Mouse (Mus musculus) heart, embryonic 14.5 days (tissue): ENCODE data around the gene Stk32c. TPM values are rescaled to one million over a fixed set of nuclear protein-coding genes. Genes with fewer than 3 reads are reported as not detected.

Experiments used
- ATAC-seq: fragments of 200-750 bp; cut with Nextera tagmentation; 2 replicates; pipeline ENCODE4 v1.8.0; 2017; ENCODE audit warnings: low read depth, moderate TSS enrichment; ENCODE audit not compliant: insufficient number of reproducible peaks, insufficient read depth, low FRiP score
- H3K27ac ChIP-seq, 2 experiments: fragments of 200-500 bp in 1 of 2; fragments of 300-500 bp in 1 of 2; sonication (generic) in 1 of 2; replicated peaks in 1 of 2; 2 replicates each; pipeline ENCODE4 v1.5.1; 2012 to 2014; ENCODE audit warnings: low read depth in 2 of 2, low read length in 2 of 2, control low read depth in 1 of 2, mild to moderate bottlenecking in 1 of 2, mixed read lengths in 1 of 2; ENCODE audit not compliant: control insufficient read depth in 1 of 2, insufficient read depth in 1 of 2
- H3K27me3 ChIP-seq: fragments of 300-500 bp; sonication (generic); 2 replicates; pipeline ENCODE4 v1.6.1; 2014; ENCODE audit warnings: mild to moderate bottlenecking, low read length, control low read depth; ENCODE audit not compliant: control insufficient read depth, insufficient read depth
- H3K36me3 ChIP-seq: fragments of 300-500 bp; sonication (generic); 2 replicates; pipeline ENCODE4 v1.6.1; 2014; ENCODE audit warnings: mild to moderate bottlenecking, control low read depth, low read length, mixed read lengths; ENCODE audit not compliant: control insufficient read depth, insufficient read depth
- H3K4me1 ChIP-seq, 2 experiments: fragments of 200-500 bp in 1 of 2; fragments of 300-500 bp in 1 of 2; sonication (generic) in 1 of 2; 2 replicates each; pipeline ENCODE4 v1.6.1; 2012 to 2014; ENCODE audit warnings: low read length in 2 of 2, control low read depth in 1 of 2, mixed read lengths in 1 of 2; ENCODE audit not compliant: control insufficient read depth in 2 of 2, insufficient read depth in 2 of 2
- H3K4me2 ChIP-seq: fragments of 300-500 bp; sonication (generic); 2 replicates; pipeline ENCODE4 v1.6.1; 2014; ENCODE audit warnings: mild to moderate bottlenecking, low read length
- H3K4me3 ChIP-seq, 2 experiments: fragments of 200-500 bp in 1 of 2; fragments of 300-500 bp in 1 of 2; sonication (generic) in 1 of 2; 2 replicates each; pipeline ENCODE4 v1.5.1; 2012 to 2014; ENCODE audit warnings: low read length in 2 of 2, mild to moderate bottlenecking in 2 of 2, control low read depth in 1 of 2, low read depth in 1 of 2, moderate library complexity in 1 of 2; ENCODE audit not compliant: control insufficient read depth in 1 of 2, insufficient read depth in 1 of 2
- H3K9ac ChIP-seq: fragments of 300-500 bp; sonication (generic); 2 replicates; pipeline ENCODE4 v1.6.1; 2014; ENCODE audit warnings: mild to moderate bottlenecking, low read length
- H3K9me3 ChIP-seq: fragments of 300-500 bp; sonication (generic); 2 replicates; pipeline ENCODE4 v1.6.1; 2016; ENCODE audit warnings: low read length, control low read depth; ENCODE audit not compliant: control insufficient read depth
- WGBS: fragments of 180-500 bp; shearing (Covaris S2); extraction: QIAGEN DNeasy Blood & Tissue Kit; methylation state at CpG from one replicate; pipeline ENCODE4 v1.1.7; 2014; 5-methylcytosine and 5-hydroxymethylcytosine counted together
- polyA plus RNA-seq: library from polyadenylated mRNA; unstranded; fragments of >200 nt; fragmentation: Nextera tagmentation; extraction: Ambion mirVana; gene quantifications from 2 replicates; pipeline ENCODE4 v1.2.1, GENCODE M21; 2014

Gene Stk32c
- polyA plus RNA-seq, 1 experiment from 2014 or later = not detected

DNA sequence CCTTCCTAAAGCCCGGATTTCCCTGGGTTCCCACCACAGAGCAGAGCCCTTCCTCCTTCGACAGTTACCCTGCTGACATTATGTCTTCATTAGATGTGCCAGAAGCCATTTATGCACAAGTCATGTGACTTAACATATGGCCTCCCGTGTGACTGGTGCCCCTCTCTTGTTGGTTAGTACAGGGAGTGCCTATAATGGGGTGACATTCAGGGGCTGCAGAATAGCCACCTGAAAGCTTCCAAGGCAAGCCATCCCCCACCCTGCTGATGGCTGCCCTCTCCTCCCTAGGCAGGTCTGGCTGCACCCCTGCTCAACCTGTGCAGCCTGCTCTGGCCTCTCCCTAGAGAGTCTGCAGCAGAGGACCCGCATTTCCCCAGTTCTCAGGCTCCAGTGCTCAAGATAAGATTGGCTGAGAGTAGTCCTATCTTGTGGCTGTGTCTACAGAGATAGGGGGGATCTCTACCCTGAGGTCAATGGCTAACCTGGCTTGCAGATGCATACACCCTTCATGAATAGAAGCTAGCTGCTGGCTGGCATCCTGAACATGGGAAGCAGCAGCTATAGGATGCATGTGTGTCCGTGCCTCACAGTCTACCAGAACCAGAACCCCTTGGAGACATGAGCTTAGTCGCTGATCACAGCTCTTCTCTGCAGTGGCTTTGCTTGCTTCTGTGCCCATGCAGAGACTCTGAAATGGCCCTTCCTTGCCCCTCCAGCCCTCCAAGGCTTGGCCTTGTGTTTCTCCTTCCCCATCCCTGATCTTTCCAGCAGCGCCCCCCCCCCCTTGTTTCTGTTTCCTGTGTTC lies 36.5 kb upstream of the Stk32c start:
- peak overlapping the region; percentile 95 for H3K9ac ChIP-seq
- 35% methylated on average over 7 of the region's 7 CpGs for WGBS
- H3K27me3 ChIP-seq = no peaks in the 10 kb centered on the region
- H3K36me3 ChIP-seq = peaks cover 4% of the 10 kb centered on the region
- peak overlapping the region; percentile 80 to 81 for H3K4me3 ChIP-seq
- H3K27ac ChIP-seq = no peak overlapping the region
- no peaks in the 10 kb centered on the region for H3K9me3 ChIP-seq
- no peak for ATAC-seq
- H3K4me2 ChIP-seq = peak overlapping the region; percentile 90
- peaks cover 63 to 72% of the 10 kb centered on the region in 2 experiments for H3K4me1 ChIP-seq

DNA sequence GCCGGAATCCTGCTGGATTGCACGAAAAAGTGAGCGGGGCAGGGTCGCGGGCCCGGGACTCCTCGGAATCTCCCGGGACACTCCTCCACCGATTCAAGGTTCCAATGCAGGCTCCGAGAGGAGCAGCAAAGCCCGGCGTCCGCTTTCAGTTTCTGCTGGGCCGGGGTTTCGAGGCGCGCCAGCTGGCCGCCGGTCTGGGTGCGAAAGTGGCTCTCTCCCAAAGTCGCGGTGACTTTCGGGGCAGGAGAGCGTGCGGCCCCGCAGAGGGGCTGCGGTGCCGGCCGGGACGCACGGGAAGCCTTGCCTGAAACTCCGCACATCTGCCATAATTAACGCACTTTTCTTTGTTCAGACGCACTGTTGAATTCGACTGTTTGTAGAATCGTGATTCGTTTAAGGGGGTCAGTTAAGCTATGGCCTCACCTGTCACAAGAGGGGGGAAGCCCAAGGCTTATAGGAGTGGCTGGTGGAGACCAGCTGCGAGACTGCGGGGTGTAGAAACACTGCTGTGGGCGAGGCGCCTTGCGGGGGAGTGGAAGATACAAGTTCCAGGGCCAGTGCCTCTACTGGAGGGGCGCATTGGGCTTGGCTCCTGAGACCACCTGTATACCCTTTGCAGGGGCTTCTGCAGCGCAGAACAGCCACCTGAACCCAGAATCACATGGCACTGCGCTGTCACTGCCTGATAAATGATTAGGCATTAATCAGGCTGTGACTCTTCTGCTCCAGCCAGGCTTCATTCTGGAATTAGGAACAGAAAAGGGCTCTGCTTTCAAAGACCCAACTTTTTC lies 35.7 kb upstream of the Stk32c start:
- peak overlapping the region; percentile 80 to 81 for H3K4me3 ChIP-seq
- H3K27me3 ChIP-seq = no peaks in the 10 kb centered on the region
- WGBS = 2% methylated on average over 45 of the region's 45 CpGs
- H3K9ac ChIP-seq = peak overlapping the region; percentile 95
- H3K4me2 ChIP-seq = peak overlapping the region; percentile 90
- no peaks in the 10 kb centered on the region for H3K9me3 ChIP-seq
- peak overlapping the region; percentile 48 to 79; a peak in 3 of 4 replicates for H3K27ac ChIP-seq
- H3K36me3 ChIP-seq = no peaks in the 10 kb centered on the region
- peaks cover 63 to 72% of the 10 kb centered on the region in 2 experiments for H3K4me1 ChIP-seq
- ATAC-seq = no peak

DNA sequence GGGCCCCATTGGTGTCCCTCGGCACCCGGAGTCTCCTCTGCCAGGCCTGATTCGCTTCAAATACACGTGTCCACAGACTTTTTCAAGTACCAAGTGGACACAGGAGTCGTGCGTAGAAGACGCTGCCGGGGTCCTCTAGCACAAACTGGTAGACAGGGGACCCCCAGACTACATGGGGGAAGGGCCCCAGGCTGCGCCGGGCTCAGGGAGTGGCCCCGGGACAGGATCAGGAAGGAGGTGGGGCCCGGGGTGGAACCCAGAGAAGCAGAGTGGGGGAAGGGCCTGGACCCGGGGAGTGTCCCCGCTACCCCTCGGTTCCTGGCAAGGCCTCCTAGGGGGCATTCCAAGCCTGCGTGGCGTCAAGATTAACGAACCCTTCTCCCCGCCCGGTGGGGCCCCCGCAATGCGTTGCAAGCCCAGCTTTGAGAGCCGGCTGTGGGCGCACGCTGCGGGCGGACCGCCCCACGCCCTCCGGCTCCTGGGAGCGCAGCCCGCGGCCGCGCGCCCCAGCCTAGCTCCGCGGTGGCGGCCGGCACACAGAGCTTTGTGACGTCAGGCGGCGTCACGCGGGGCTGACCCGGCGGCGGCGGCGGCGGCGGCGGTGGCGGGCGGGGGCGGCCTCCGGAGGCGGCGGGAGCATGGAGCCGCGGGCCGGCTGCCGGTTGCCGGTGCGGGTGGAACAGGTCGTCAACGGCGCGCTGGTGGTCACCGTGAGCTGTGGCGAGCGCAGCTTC lies 34.9 kb upstream of the Stk32c start, which contains the start of gene Pwwp2b:
TSS of gene Pwwp2b (plus strand) at position 602 of the 734 bp plus-strand sequence.
- no peaks in the 10 kb centered on the region for H3K9me3 ChIP-seq
- peaks cover 57 to 65% of the 10 kb centered on the region in 2 experiments for H3K4me1 ChIP-seq
- peak within 1 kb of the TSS; percentile 80 to 81 for H3K4me3 ChIP-seq
- H3K4me2 ChIP-seq = peak within 1 kb of the TSS; percentile 90
- under 1% methylated on average over 51 of the region's 72 CpGs for WGBS
- H3K9ac ChIP-seq = peak within 1 kb of the TSS; percentile 95
- no peaks in the 10 kb centered on the region for H3K27me3 ChIP-seq
- ATAC-seq = peak; percentile 67
- no peaks in the 10 kb centered on the region for H3K36me3 ChIP-seq
- peak within 1 kb of the TSS; percentile 74 to 79 for H3K27ac ChIP-seq

DNA sequence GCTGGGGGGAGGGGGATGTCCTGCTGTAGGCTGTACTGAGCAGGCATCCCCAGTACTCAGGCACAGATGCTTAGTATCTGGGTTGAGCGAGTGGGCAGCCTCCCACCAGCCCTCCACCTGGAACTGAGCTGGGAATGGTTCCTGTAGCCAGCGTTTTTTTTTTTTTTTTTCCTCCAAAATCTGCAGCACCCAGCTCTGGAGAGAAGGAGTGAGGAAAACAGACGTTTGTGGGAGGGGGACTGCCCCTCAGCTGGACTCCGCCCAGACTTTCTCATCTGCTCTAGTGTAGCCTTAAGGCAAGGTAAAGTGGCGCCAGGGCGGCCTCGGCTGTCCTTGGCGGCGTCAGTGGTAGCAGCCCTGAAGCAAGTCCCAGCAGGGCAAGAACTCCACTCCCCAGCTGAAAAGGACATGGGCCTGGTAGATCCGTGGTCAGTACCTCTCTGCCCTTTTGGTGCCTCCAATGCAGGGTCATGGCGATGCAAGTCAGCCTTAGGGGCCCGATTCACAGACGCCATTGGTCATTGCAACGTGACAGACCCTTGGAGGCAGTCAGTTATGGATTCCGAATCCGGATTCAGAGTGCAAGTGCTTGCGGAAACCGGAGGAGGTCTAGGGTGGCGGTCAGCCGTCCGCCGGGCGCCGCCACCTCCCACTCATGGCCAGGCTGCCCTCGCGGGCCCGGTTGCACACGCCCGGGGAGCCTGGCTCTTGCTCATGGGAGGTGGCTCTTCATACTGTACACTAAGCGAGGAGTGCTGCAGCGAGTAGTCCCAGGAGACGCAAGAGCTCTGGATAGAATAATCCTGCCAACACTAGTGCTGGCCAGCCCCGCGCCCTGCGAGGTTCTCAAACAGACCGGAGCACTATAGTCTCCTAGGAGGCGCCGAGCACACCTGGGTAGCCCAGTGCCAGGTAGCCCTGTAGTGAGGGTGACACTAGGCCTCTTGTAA lies 34.1 kb upstream of the Stk32c start:
- WGBS = 8% methylated on average over 38 of the region's 38 CpGs
- peak overlapping the region; percentile 95 for H3K9ac ChIP-seq
- H3K9me3 ChIP-seq = no peaks in the 10 kb centered on the region
- H3K4me2 ChIP-seq = peak overlapping the region; percentile 90
- peak overlapping the region; percentile 80 to 81 for H3K4me3 ChIP-seq
- H3K4me1 ChIP-seq = peaks cover 48 to 57% of the 10 kb centered on the region in 2 experiments
- no peaks in the 10 kb centered on the region for H3K27me3 ChIP-seq
- ATAC-seq = peak; percentile 44; the same call in 1 of the 2 replicates
- H3K36me3 ChIP-seq = no peaks in the 10 kb centered on the region
- peak overlapping the region; percentile 74 to 79 for H3K27ac ChIP-seq

DNA sequence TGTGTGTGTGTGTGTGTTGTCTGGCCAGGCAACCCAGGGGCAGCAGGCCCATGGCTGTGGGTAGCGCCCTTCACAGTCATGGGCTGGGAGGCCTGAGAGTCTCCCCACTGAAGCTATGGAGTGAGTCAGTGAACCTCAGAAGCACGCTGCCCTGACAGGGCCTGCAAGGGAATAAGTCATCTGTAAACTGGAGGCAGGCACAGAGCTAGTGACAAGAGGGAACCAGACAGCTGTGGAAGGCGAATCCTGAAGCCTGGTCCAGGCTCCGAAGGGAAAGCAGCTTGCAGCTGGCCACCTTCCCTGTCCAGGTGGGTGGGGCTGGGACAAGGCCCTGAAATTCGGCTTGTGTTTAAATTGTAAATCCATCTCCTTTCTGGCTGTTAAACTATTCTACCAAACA lies 33.0 kb upstream of the Stk32c start:
- no peak overlapping the region for H3K4me2 ChIP-seq
- H3K9ac ChIP-seq = 0 out of 2 replicates have a peak overlapping the region, but pooled peaks have one; percentile 14
- WGBS = 80% methylated on average over 5 of the region's 5 CpGs
- H3K4me1 ChIP-seq = peaks cover 37 to 45% of the 10 kb centered on the region in 2 experiments
- H3K27me3 ChIP-seq = no peaks in the 10 kb centered on the region
- H3K9me3 ChIP-seq = no peaks in the 10 kb centered on the region
- H3K27ac ChIP-seq = no peak overlapping the region
- H3K4me3 ChIP-seq = no peak overlapping the region
- H3K36me3 ChIP-seq = no peaks in the 10 kb centered on the region
- no peak for ATAC-seq

DNA sequence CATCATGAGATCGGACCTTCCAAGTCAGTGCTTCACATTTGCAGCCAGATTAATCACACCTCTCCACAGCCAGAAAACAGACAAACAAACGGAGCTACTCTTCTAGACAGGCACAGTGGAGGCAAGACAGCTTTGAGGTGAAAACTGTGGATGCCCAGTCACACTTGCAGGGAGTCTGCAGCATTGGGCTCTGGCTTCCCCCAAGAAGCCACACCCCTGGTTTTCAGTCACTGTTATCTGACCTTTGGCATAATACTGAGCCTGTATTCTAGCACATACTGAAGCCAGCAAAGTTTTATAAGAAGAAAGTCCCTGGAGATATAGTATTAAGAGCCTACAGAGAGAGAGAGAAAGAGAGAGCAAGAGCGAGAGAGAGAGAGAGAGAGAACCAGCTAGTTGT lies 26.3 kb upstream of the Stk32c start:
- no peaks in the 10 kb centered on the region for H3K9me3 ChIP-seq

More for the DNA sequence above, 26.3 kb upstream of the Stk32c start:
- H3K4me1 ChIP-seq = peaks cover 13% of the 10 kb centered on the region in 2 experiments
- no peaks in the 10 kb centered on the region for H3K27me3 ChIP-seq
- H3K36me3 ChIP-seq = no peaks in the 10 kb centered on the region
- no peak overlapping the region for H3K4me3 ChIP-seq
- H3K27ac ChIP-seq = no peak overlapping the region
- 72% methylated on average over 3 of the region's 3 CpGs for WGBS
- no peak for ATAC-seq
- H3K9ac ChIP-seq = no peak overlapping the region
- H3K4me2 ChIP-seq = no peak overlapping the region
